Mouse (Mus musculus): Measurements from ENCODE around the gene Bsg. TPM values are rescaled to one million over a fixed set of nuclear protein-coding genes. Genes with fewer than 3 reads are reported as not detected.

Gene Bsg
- polyA plus RNA-seq, 1 experiment from 2014 or later = 1,048 TPM

DNA sequence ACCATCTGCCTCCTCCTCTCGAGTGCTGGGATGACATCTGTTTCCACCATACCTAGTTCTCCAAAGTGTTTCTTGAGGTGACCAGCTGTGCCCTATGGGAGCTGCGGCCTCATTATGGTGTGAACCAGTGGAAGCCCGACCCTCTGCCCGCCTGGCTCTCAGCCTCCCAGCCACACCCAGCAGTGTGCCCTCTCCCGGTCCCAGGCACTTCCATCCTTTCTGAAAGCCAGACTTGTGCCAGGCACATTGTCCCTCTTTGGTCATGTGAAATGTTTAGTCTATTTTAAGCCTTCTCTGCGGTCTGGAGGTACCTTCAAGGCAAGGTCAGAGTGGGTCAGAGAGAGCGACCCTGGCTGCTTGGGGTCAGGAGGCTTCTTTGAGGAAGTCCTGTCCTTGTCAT lies 19.4 kb downstream of the Bsg start:
- H3K4me3 ChIP-seq (ENCODE audit: low read length) = no peak overlapping the region
- 79% methylated on average over 7 of the region's 7 CpGs for WGBS
- H3K4me1 ChIP-seq (ENCODE audit: insufficient read depth, low read length) = peaks cover 12% of the 10 kb centered on the region
- ATAC-seq (ENCODE audit: low FRiP score, low TSS enrichment) = no peak
- no peak overlapping the region for H3K27ac ChIP-seq (ENCODE audit: low read length)
- no peak overlapping the region for H3K9ac ChIP-seq (replicated peaks; ENCODE audit: low read length)
- H3K4me2 ChIP-seq (replicated peaks; ENCODE audit: low read depth, low read length) = no peak overlapping the region
- H3K9me3 ChIP-seq (ENCODE audit: low read length) = no peaks in the 10 kb centered on the region
- no peaks in the 10 kb centered on the region for H3K36me3 ChIP-seq (ENCODE audit: insufficient read depth, low read length)
- H3K27me3 ChIP-seq (ENCODE audit: insufficient read depth, low read length) = peaks cover 6% of the 10 kb centered on the region

DNA sequence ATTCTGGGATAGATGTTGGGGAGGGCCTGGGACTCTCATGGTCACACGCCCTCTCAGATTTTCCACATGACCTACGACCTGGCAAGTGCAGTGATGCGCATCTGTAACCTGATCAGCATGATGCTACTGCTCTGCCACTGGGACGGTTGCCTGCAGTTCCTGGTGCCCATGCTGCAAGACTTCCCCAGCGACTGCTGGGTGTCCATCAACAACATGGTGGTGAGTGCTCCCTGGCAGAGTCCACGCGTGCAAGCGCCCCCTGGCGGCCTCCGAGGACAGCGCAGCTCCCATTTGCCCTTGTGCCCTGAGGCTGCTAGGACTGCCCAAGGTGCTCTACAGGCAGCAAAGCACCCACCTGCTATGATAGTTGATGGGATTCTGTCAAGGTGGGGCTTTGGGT lies 21.8 kb downstream of the Bsg start:
- H3K36me3 ChIP-seq (ENCODE audit: insufficient read depth, low read length) = no peaks in the 10 kb centered on the region
- no peak overlapping the region for H3K4me2 ChIP-seq (replicated peaks; ENCODE audit: low read depth, low read length)
- H3K27me3 ChIP-seq (ENCODE audit: insufficient read depth, low read length) = no peaks in the 10 kb centered on the region
- ATAC-seq (ENCODE audit: low FRiP score, low TSS enrichment) = peak; percentile 71
- H3K9ac ChIP-seq (replicated peaks; ENCODE audit: low read length) = no peak overlapping the region
- peaks cover 12% of the 10 kb centered on the region for H3K4me1 ChIP-seq (ENCODE audit: insufficient read depth, low read length)
- H3K9me3 ChIP-seq (ENCODE audit: low read length) = no peaks in the 10 kb centered on the region
- WGBS = 14% methylated on average over 11 of the region's 11 CpGs
- no peak overlapping the region for H3K4me3 ChIP-seq (ENCODE audit: low read length)
- peak overlapping the region; percentile 25; the same call in 1 of the 2 replicates for H3K27ac ChIP-seq (ENCODE audit: low read length)

- no peak for ATAC-seq (ENCODE audit: low FRiP score, low TSS enrichment)
- Histone ChIP-seq H3K36me3 (ENCODE audit: insufficient read depth, low read length) (peaks cover 9% of the 10 kb centered on the region; the same call in 1 of the 2 replicates), H3K27me3 (ENCODE audit: insufficient read depth, low read length) (no peaks in the 10 kb centered on the region), H3K9ac (replicated peaks; ENCODE audit: low read length) (no peak overlapping the region), H3K4me3 (ENCODE audit: low read length) (no peak overlapping the region), H3K27ac (ENCODE audit: low read length) (no peak overlapping the region), H3K4me1 (ENCODE audit: insufficient read depth, low read length) (peaks cover 12% of the 10 kb centered on the region), H3K4me2 (replicated peaks; ENCODE audit: low read depth, low read length) (no peak overlapping the region), H3K9me3 (ENCODE audit: low read length) (peaks cover 4% of the 10 kb centered on the region; the same call in 1 of the 2 replicates)
- 67% methylated on average over 28 of the region's 28 CpGs for WGBS
These were observed 24.3 kb downstream of the Bsg start for GRCm38 (mm10) chr10:79728323-79729249.

GRCm38 (mm10) chr10:79729357-79729965 lies 25.2 kb downstream of the Bsg start:
- no peak overlapping the region for H3K27ac ChIP-seq (ENCODE audit: low read length)

DNA sequence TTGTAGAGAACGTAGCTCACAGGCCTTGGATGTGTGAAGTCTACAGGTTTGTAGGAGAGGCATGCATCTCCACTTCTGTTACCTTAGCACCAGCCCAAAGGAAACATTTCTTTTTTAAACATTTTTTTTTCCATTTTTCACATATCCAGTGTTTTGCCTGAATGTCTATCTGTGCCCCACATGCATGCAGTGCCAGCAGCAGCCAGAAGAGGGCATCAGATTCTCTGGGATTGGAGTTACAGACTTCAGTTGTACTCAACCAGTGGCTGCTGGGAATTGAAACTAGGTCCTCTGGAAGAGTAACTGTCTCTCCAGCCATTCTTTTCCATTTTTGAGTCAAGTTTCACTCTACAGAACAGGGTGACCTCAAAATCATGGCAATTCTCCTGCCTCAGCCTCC lies 28.2 kb downstream of the Bsg start:
- Histone ChIP-seq H3K4me1 (ENCODE audit: insufficient read depth, low read length) (0 out of 2 replicates have a peak, but pooled peaks cover 7% of the 10 kb centered on the region), H3K9ac (replicated peaks; ENCODE audit: low read length) (no peak overlapping the region), H3K9me3 (ENCODE audit: low read length) (peaks cover 29% of the 10 kb centered on the region), H3K27me3 (ENCODE audit: insufficient read depth, low read length) (no peaks in the 10 kb centered on the region; the same call in 1 of the 2 replicates), H3K4me3 (ENCODE audit: low read length) (no peak overlapping the region), H3K27ac (ENCODE audit: low read length) (no peak overlapping the region), H3K36me3 (ENCODE audit: insufficient read depth, low read length) (peaks cover 48% of the 10 kb centered on the region), H3K4me2 (replicated peaks; ENCODE audit: low read depth, low read length) (no peak overlapping the region)
- WGBS = 95% methylated on average over 1 of the region's 1 CpGs
- ATAC-seq (ENCODE audit: low FRiP score, low TSS enrichment) = no peak

More at GRCm38 (mm10) chr10:79729357-79729965, 25.2 kb downstream of the Bsg start:
- H3K36me3 ChIP-seq (ENCODE audit: insufficient read depth, low read length) = peaks cover 18% of the 10 kb centered on the region
- ATAC-seq (ENCODE audit: low FRiP score, low TSS enrichment) = no peak
- H3K9ac ChIP-seq (replicated peaks; ENCODE audit: low read length) = no peak overlapping the region
- peaks cover 12% of the 10 kb centered on the region for H3K4me1 ChIP-seq (ENCODE audit: insufficient read depth, low read length)
- no peak overlapping the region for H3K4me2 ChIP-seq (replicated peaks; ENCODE audit: low read depth, low read length)
- H3K9me3 ChIP-seq (ENCODE audit: low read length) = peaks cover 4% of the 10 kb centered on the region; the same call in 1 of the 2 replicates
- WGBS = 72% methylated on average over 13 of the region's 13 CpGs
- H3K27me3 ChIP-seq (ENCODE audit: insufficient read depth, low read length) = no peaks in the 10 kb centered on the region
- no peak overlapping the region for H3K4me3 ChIP-seq (ENCODE audit: low read length)

DNA sequence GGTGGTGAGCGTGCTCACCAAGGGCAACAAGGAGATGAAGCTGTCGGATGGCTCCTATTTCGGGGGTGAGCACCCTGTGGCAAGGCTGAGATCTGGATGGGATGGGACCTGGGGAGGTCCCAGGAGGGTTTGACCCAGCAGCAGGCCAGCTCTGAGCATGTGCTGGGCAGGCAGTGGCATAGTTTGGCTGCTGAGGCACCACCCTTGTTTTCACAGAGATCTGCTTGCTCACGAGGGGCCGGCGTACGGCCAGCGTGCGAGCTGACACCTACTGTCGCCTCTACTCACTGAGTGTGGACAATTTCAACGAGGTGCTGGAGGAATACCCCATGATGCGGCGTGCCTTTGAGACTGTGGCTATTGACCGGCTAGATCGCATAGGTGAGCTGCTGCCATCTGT lies 29.6 kb downstream of the Bsg start:
- no peak for ATAC-seq (ENCODE audit: low FRiP score, low TSS enrichment)
- H3K4me3 ChIP-seq (ENCODE audit: low read length) = no peak overlapping the region
- H3K27ac ChIP-seq (ENCODE audit: low read length) = no peak overlapping the region
- 0 out of 2 replicates have a peak, but pooled peaks cover 5% of the 10 kb centered on the region for H3K4me1 ChIP-seq (ENCODE audit: insufficient read depth, low read length)
- peaks cover 62% of the 10 kb centered on the region for H3K36me3 ChIP-seq (ENCODE audit: insufficient read depth, low read length)
- H3K9me3 ChIP-seq (ENCODE audit: low read length) = peaks cover 43% of the 10 kb centered on the region
- 92% methylated on average over 15 of the region's 15 CpGs for WGBS
- H3K4me2 ChIP-seq (replicated peaks; ENCODE audit: low read depth, low read length) = no peak overlapping the region
- H3K9ac ChIP-seq (replicated peaks; ENCODE audit: low read length) = no peak overlapping the region
- no peaks in the 10 kb centered on the region; the same call in 1 of the 2 replicates for H3K27me3 ChIP-seq (ENCODE audit: insufficient read depth, low read length)

- peaks cover 58% of the 10 kb centered on the region for H3K9me3 ChIP-seq (ENCODE audit: low read length)
- H3K27me3 ChIP-seq (ENCODE audit: insufficient read depth, low read length) = no peaks in the 10 kb centered on the region; the same call in 1 of the 2 replicates
- no peak overlapping the region for H3K27ac ChIP-seq (ENCODE audit: low read length)
- 0 out of 2 replicates have a peak overlapping the region, but pooled peaks have one; percentile 22 for H3K9ac ChIP-seq (replicated peaks; ENCODE audit: low read length)
- 28% methylated on average over 35 of the region's 52 CpGs for WGBS
- 0 out of 2 replicates have a peak, but pooled peaks cover 5% of the 10 kb centered on the region for H3K4me1 ChIP-seq (ENCODE audit: insufficient read depth, low read length)
- H3K4me2 ChIP-seq (replicated peaks; ENCODE audit: low read depth, low read length) = peak overlapping the region; percentile 46
- peaks cover 77% of the 10 kb centered on the region for H3K36me3 ChIP-seq (ENCODE audit: insufficient read depth, low read length)
- ATAC-seq (ENCODE audit: low FRiP score, low TSS enrichment) = no peak
- peak overlapping the region; percentile 18; the same call in 1 of the 2 replicates for H3K4me3 ChIP-seq (ENCODE audit: low read length)
These were observed 31.1 kb downstream of the Bsg start for GRCm38 (mm10) chr10:79735361-79735760.

- no peaks in the 10 kb centered on the region; the same call in 1 of the 2 replicates for H3K27me3 ChIP-seq (ENCODE audit: insufficient read depth, low read length)
- 81% methylated on average over 14 of the region's 14 CpGs for WGBS
- ATAC-seq (ENCODE audit: low FRiP score, low TSS enrichment) = no peak
- H3K9ac ChIP-seq (replicated peaks; ENCODE audit: low read length) = no peak overlapping the region
- H3K4me3 ChIP-seq (ENCODE audit: low read length) = no peak overlapping the region
- H3K4me1 ChIP-seq (ENCODE audit: insufficient read depth, low read length) = 0 out of 2 replicates have a peak, but pooled peaks cover 5% of the 10 kb centered on the region
- H3K36me3 ChIP-seq (ENCODE audit: insufficient read depth, low read length) = peaks cover 90% of the 10 kb centered on the region
- H3K27ac ChIP-seq (ENCODE audit: low read length) = no peak overlapping the region
- no peak overlapping the region for H3K4me2 ChIP-seq (replicated peaks; ENCODE audit: low read depth, low read length)
- peaks cover 63% of the 10 kb centered on the region for H3K9me3 ChIP-seq (ENCODE audit: low read length)
These were observed 32.4 kb downstream of the Bsg start for GRCm38 (mm10) chr10:79736706-79737105.

DNA sequence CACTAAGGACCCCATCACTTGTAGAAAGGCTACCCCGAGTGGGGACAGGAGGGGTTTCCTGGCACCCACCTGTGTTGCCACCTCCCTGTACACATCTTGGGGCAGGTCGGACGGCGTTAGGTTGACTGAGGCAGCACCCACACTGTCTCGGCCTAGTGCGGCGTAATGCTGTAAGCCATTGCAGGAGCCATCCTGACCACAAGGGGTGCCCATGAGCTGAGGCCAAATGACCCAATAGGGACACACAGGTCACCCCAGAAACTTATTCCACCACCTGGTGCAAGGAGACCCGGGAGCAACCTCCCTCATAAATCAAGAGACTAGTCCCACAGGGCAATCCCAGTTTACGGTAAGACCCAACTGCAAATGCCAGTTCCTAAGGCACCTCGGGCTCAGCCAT lies 34.0 kb downstream of the Bsg start:
- peaks cover 59% of the 10 kb centered on the region for H3K9me3 ChIP-seq (ENCODE audit: low read length)
- no peak overlapping the region for H3K4me3 ChIP-seq (ENCODE audit: low read length)
- no peak overlapping the region for H3K9ac ChIP-seq (replicated peaks; ENCODE audit: low read length)
- H3K36me3 ChIP-seq (ENCODE audit: insufficient read depth, low read length) = peaks cover 98% of the 10 kb centered on the region
- H3K27ac ChIP-seq (ENCODE audit: low read length) = no peak overlapping the region
- 0 out of 2 replicates have a peak, but pooled peaks cover 5% of the 10 kb centered on the region for H3K4me1 ChIP-seq (ENCODE audit: insufficient read depth, low read length)
- WGBS = 91% methylated on average over 10 of the region's 10 CpGs
- no peak overlapping the region for H3K4me2 ChIP-seq (replicated peaks; ENCODE audit: low read depth, low read length)
- no peak for ATAC-seq (ENCODE audit: low FRiP score, low TSS enrichment)
- no peaks in the 10 kb centered on the region; the same call in 1 of the 2 replicates for H3K27me3 ChIP-seq (ENCODE audit: insufficient read depth, low read length)
